In the genomic region with DNA sequence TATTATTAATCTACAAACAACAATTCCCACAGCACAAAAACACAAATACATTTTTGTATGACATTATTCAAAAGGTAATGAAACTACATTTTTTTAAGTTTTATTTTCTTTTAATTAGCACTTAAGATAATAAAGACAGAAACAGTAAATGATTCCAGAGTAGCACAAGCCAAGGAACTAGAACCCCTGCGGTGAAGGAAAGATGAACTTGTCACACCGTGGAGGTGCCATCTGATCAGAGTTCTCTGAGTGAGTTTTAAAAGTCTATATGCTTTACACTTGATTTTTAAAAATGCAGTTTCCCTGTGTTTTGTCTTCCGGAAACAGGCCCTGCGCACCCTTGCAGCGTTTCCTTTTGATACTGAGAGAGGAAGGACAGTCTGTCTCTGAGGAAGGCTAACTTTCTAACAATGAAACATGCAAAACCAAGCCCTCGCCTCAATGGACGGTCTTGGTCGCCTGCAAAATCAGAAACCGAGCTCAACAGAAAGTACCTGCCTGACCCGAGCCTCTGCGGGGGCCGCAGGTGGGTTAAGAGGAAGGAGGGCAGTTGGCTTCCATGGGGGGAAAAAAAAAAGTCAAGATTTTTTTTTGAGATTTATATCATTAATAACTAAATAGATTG, we compare ENCODE assay signal across 30 mouse cellular contexts.
DNase-seq lines count a peak whose midpoint lies in the region; ATAC-seq lines count a peak whose summit lies in the region.
"Had no signal": no experiment of that assay in that cellular context is flagged by ENCODE, and none has a peak within 500 bp of the region (broad histone marks: within the 10 kb centered on the region; RNA-seq: fewer than 3 reads in every experiment).

No protein-coding gene starts in this region.

- no peak overlapping the region for H3K9ac ChIP-seq in kidney, embryonic 16.5 days (replicated peaks; ENCODE audit: low read length)
- H3K9ac ChIP-seq: embryonic facial prominence, embryonic 12.5 days; hindbrain, embryonic 14.5 days; limb, embryonic 15.5 days; liver, embryonic 15.5 days; lung, embryonic 14.5 days; midbrain, embryonic 12.5 days; neural tube, embryonic 13.5 days had no signal

- H3K4me2 ChIP-seq in kidney, embryonic 16.5 days (replicated peaks; ENCODE audit: low read depth, low read length) = no peak overlapping the region
- H3K4me2 ChIP-seq: embryonic facial prominence, embryonic 12.5 days; hindbrain, embryonic 14.5 days; limb, embryonic 15.5 days; liver, embryonic 15.5 days; lung, embryonic 14.5 days; midbrain, embryonic 12.5 days; neural tube, embryonic 13.5 days had no signal

- H3K9me3 ChIP-seq in kidney, embryonic 16.5 days (ENCODE audit: low read length) = no peaks in the 10 kb centered on the region
- H3K9me3 ChIP-seq: embryonic facial prominence, embryonic 12.5 days; limb, embryonic 10.5 days; limb, embryonic 15.5 days; liver, embryonic 15.5 days; midbrain, embryonic 12.5 days; neural tube, embryonic 13.5 days had no signal

- intact Hi-C loops in heart, postnatal 14 days (cut with DNase I) = no loop called here

- 87% methylated on average over 12 of the region's 12 CpGs for WGBS in kidney, embryonic 16.5 days

- no peaks in the 10 kb centered on the region for H3K27me3 ChIP-seq in kidney, embryonic 16.5 days (ENCODE audit: insufficient read depth, low read length)
- H3K27me3 ChIP-seq: embryonic facial prominence, embryonic 12.5 days; limb, embryonic 15.5 days; liver, embryonic 15.5 days; midbrain, embryonic 12.5 days; neural tube, embryonic 13.5 days had no signal

- H3K36me3 ChIP-seq in kidney, embryonic 16.5 days (ENCODE audit: insufficient read depth, low read length) = no peaks in the 10 kb centered on the region
- H3K36me3 ChIP-seq: embryonic facial prominence, embryonic 12.5 days; limb, embryonic 10.5 days; limb, embryonic 15.5 days; liver, embryonic 15.5 days; midbrain, embryonic 12.5 days had no signal

- DNase-seq in heart, adult 11 months = peak; percentile 84
- no peak for DNase-seq in heart, postnatal 14 days
- peak; percentile 4 for DNase-seq in kidney, adult 9 months
- peak; percentile 3 for DNase-seq in right cerebral cortex, postnatal 25 days
- no peak for DNase-seq in right cerebral cortex, adult 18-20 months
- no peak for DNase-seq in thymus, postnatal 25 days
- DNase-seq: adrenal gland, adult 8-10 months; cerebellum, adult 2 months; cerebellum, postnatal 25 days; embryo, embryonic 11 days; gastrocnemius, postnatal 14 days; heart, postnatal 36 days; kidney, postnatal 4 days; layer of hippocampus, adult 9-11 months; lung, embryonic 14.5 days; lung, postnatal 14 days had no signal

- H3K4me3 ChIP-seq in kidney, embryonic 16.5 days (ENCODE audit: low read length) = no peak overlapping the region
- H3K4me3 ChIP-seq: embryonic facial prominence, embryonic 12.5 days; limb, embryonic 10.5 days; limb, embryonic 15.5 days; liver, embryonic 15.5 days; midbrain, embryonic 12.5 days; neural tube, embryonic 13.5 days had no signal

- no peak for ATAC-seq in kidney, embryonic 16.5 days (ENCODE audit: low FRiP score, low TSS enrichment)
- ATAC-seq in hematopoietic stem cell, adult 5-6 weeks (replicated peaks in 1 of 2; ENCODE audit: insufficient read depth in 1 of 2, low FRiP score in 2 of 2, low TSS enrichment in 1 of 2, low read depth in 1 of 2, poor library complexity in 2 of 2, severe bottlenecking in 2 of 2) = peak; percentile 35 to 37; a peak in 3 of 4 replicates
- ATAC-seq: CD4-positive, CD25-positive, alpha-beta regulatory T cell, adult 4 months; forebrain, embryonic 16.5 days; intestine, postnatal 0 days had no signal

- peaks cover 8% of the 10 kb centered on the region; the same call in 1 of the 2 replicates for H3K4me1 ChIP-seq in kidney, embryonic 16.5 days (ENCODE audit: insufficient read depth, low read length)
- H3K4me1 ChIP-seq: embryonic facial prominence, embryonic 12.5 days; limb, embryonic 15.5 days; liver, embryonic 15.5 days had no signal

- H3K27ac ChIP-seq in kidney, embryonic 16.5 days (ENCODE audit: low read length) = no peak overlapping the region
- H3K27ac ChIP-seq: embryonic facial prominence, embryonic 12.5 days; hindbrain, embryonic 14.5 days; kidney, postnatal 0 days; limb, embryonic 10.5 days; limb, embryonic 15.5 days; liver, embryonic 15.5 days; midbrain, embryonic 12.5 days; neural tube, embryonic 13.5 days; stomach, postnatal 0 days had no signal

Comparison
In these comparisons a context has a peak if more than half of its experiments do, and no peak if none do; other contexts are left out.
1. DNase-seq: peak in heart, adult 11 months (single experiment), kidney, adult 9 months (single experiment) and right cerebral cortex, postnatal 25 days (single experiment); none in heart, postnatal 14 days (0 of 2), right cerebral cortex, adult 18-20 months (single experiment) and thymus, postnatal 25 days (single experiment).